Mouse (Mus musculus): ENCODE data around the gene Gm20388.
A peak's percentile ranks its signal among the peaks of the same experiment; 100 is the strongest.

The Gm20388 gene

GRCm38 (mm10) chr8:124265130-124265529, 4354.5 kb downstream of the Gm20388 start:
- DNase-seq (ENCODE audit: low read depth in 2 of 2, low spot score in 2 of 2), result no peak

DNA sequence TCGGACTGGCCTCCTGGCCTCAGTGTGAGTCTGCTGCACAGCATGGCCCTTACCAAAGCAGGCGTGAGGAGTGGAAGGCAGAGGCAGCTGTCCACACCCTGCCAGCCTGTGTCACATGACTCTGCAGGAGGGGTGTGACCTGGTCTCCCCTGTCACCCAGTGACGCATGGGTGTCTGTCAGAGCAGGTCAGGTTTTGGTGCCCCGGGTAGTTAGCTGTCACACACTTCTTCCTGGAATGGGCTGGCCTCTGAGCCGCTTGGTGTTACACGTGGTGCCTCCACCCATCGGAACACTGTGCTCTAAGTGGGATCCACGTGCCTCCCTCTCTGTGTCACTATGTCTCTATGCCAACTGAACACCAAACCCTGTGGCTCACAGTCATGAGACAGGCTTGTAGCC, 4355.2 kb downstream of the Gm20388 start:
- peak; percentile 50 to 55 for DNase-seq (ENCODE audit: low read depth in 2 of 2, low spot score in 2 of 2)

GRCm38 (mm10) chr8:124267206-124267605, 4356.6 kb downstream of the Gm20388 start:
- DNase-seq (ENCODE audit: low read depth in 2 of 2, low spot score in 2 of 2), result no peak

GRCm38 (mm10) chr8:124270504-124270903, 4359.9 kb downstream of the Gm20388 start:
- no peak for DNase-seq (ENCODE audit: low read depth in 2 of 2, low spot score in 2 of 2)

DNA sequence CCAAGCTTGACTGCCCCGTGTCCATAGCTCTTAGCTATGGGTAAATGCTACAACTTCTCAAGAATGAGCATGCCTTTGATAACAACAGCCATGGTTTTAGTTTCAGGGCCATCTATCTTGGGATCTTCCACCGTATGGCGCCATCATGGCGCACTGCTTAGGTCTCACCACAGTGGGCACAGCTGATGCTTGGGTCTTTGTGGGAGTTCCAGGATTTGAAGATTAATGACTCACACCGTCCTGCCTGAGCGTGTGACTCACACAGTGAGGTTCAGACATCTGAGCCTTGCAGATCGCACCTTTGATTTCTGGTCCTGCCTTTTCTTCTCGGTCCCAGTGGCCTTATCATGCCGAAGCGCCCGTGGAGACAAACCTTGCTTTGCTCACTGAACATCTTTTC, 4360.3 kb downstream of the Gm20388 start:
- peak in 1 of 2 experiments; percentile 50 for DNase-seq (ENCODE audit: low read depth in 2 of 2, low spot score in 2 of 2)

DNA sequence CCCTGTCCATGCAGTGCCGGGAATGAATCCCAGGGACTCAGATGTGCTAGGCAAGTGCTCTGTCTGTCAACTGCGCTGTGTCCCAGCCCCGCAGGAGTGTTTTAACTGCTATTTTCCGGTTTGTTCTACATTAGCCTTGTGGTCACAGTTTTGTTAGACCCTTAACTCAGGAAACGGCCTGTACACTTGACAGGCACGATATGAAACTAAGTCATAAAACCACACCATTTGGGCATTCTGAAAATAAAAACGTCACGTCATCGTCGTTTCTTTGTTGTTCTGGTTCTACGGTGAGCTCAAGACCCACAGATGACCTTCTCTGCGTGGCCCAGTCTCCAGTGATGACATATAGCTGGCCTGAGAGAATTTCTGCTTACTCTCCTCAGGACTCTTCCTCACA, 4360.9 kb downstream of the Gm20388 start:
- DNase-seq (ENCODE audit: low read depth in 2 of 2, low spot score in 2 of 2), result no peak

DNA sequence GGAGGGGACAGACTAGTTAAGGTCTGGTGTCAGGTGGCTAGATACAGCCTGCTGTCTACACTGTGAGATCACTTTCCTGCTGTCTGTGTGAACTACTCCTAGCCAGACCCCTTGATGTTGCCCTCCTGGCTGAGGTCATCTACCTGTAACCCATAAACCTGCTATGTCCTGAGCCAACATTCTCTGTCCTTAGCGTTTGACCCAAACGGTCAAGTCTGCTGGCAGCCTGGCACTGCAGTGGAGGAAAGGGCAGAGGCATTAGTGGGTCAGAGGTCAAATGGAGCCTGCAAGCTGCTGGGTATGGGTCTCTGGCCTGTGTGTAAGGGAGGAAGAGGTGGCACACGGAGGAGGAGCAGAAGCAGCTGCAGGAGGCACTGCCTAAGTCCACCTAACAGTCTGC, 4362.2 kb downstream of the Gm20388 start:
- no peak for DNase-seq (ENCODE audit: low read depth in 2 of 2, low spot score in 2 of 2)

GRCm38 (mm10) chr8:124273606-124274218, 4363.1 kb downstream of the Gm20388 start:
- peak; percentile 54 to 68 for DNase-seq (ENCODE audit: low read depth in 2 of 2, low spot score in 2 of 2)

- DNase-seq (ENCODE audit: low read depth in 2 of 2, low spot score in 2 of 2), result peak in 1 of 2 experiments; percentile 63
Observed at GRCm38 (mm10) chr8:124274441-124275120, 4363.9 kb downstream of the Gm20388 start.

DNA sequence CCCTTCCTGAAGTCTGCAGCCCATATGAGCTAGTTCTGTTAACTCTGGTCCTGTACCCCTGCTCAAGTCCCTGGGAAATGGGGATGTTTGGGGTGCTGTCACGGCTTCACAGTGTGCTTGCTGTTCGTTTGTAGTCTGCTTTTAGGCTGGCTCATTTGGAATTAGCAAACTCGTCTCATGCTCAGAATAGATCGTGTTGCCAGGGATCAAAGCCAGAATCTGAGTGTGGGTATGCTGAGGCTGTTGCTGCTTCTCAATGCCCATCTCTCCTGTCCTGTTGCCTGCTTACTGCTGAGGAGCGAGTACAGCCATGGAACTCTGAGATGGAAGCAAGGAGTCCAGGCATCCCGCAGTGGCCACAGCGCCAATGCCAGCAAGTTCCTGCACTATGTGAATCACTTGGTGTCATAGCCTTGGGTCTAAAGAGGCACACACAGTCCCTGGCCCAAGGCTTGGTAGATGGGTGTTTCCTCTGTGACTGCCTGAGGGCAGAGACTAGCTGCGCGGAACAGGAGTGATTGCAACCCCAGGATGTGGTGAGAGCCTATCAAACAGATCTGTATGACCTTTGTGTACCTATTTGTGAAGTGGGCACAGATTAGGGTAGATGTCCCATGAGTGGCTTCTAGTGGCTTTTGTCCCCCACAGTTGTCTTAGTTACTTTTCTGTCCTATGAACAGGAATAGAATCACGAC, 4364.9 kb downstream of the Gm20388 start:
- DNase-seq (ENCODE audit: low read depth in 2 of 2, low spot score in 2 of 2), result peak in 1 of 2 experiments; percentile 41

DNA sequence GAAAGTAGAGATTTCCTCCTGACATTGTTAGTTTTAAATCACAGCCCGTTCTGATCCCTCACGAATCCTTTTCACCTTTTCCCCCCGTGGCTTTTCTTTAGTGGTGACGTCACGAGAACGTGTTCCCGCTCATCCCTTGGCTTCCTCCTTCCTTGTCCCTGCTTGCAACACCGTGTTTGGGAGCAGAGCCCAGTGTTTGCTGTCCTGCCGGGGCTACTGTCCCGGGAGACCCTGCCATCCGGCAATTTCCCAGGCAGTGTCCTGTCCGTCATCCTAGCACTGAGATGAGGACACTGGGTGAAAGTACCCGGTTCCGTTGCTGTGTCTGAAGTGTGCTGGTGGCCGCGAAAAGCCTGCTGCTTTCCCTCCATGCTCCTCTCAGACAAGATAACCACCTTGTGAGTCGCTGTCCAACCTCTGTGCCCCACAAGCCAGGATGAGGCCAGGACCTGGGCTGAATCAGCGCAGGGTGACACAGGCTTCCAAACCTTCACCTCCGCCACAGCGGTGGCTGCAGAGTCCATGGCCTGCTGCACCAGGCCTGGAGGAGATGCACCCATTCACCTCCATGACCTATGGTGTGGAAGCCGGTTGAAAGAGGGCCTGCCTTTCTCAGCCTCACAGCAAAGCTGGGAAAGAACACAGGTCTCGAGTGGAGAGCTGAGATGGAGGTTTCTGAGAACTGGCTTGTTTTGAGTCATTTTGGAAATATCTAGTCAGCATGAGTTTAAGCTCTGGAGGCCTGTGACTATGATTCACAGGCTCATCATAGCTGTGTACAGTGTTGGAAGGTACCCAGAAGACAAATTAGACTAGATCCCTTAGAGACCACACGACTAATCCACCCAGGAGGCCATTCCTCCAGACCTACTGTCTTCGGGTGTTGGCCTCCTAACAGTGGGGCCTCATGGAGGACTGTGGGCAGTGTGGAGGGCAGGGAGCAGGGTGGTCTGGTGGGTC, 4367.6 kb downstream of the Gm20388 start:
- no peak for DNase-seq (ENCODE audit: low read depth in 2 of 2, low spot score in 2 of 2)

DNA sequence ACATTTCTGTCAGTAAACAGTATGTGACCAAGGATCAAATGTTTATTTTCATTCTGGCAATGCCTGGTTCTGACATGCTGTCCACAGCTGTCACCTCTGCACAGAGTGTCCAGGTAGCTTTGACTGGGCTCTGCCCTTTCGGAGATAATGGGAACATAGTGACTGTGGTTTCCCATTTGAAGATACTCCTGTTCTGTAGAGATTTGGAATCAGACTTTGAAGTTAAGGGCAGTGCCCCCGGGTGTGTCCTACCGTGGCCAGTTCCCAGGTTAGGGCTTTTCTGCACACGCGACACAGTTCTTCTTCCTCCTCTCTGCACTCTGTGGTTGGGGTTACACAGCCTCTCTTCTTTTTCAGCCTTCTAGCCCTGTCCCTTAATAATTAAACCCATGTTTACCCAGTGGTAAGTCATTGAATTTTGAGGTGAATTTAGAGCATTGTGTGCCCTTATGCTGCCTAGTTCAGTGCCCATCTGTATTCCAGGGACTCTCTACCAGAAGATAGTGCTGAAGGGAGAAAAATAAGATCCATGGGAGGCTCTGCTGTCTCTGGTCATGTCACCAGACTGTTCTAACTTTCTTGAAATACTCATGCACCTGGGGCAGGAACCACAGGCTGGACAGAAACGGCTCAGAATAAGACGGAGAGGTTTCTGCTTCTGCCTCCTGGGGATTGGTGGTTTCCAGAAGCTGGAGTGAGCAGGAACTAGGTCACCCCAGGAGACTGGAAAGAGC, 4368.5 kb downstream of the Gm20388 start:
- no peak for DNase-seq (ENCODE audit: low read depth in 2 of 2, low spot score in 2 of 2)

GRCm38 (mm10) chr8:124279690-124279985, 4369.0 kb downstream of the Gm20388 start:
- DNase-seq (ENCODE audit: low read depth in 2 of 2, low spot score in 2 of 2), result no peak

DNA sequence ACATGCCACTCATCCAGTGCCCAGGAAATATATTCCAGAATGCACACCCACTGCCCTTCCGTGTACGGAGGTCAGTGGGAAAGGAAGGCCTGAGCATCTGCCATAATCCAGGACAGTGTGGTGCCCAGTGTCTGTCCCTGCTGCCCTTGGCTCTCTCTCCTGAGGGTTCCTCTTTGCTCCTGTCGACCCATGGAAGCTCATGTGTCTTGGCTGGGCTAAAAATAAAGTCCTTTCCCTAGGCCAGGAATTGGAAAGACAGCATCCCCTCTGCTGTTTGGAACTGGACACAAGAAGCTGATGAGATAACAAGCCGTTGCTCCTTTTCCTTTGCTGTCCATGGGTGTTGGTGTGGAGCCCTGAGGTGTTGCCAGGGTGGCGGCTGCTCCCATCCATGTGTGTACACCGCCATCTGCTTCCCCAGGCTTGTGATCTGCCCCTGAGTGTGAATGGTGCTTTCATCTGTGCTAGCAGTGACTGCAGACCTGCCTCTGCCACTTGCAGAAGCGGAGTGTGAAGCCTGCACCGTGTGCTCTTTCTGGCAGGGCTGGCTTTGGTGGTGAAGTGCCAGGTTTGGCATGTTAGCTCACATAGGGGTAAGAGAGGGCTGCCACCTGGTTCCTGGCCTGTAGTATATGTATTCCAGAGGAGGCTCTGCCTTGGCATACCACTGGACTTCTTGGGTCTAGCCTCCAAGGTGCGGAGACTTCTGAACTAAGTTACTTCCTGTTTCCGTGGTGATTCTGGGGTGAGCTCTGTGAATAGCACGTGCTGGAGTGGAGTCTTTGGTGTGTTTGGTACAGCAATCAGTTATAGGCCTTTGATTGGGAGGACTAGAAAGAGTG, 4371.3 kb downstream of the Gm20388 start:
- no peak for DNase-seq (ENCODE audit: low read depth in 2 of 2, low spot score in 2 of 2)

DNA sequence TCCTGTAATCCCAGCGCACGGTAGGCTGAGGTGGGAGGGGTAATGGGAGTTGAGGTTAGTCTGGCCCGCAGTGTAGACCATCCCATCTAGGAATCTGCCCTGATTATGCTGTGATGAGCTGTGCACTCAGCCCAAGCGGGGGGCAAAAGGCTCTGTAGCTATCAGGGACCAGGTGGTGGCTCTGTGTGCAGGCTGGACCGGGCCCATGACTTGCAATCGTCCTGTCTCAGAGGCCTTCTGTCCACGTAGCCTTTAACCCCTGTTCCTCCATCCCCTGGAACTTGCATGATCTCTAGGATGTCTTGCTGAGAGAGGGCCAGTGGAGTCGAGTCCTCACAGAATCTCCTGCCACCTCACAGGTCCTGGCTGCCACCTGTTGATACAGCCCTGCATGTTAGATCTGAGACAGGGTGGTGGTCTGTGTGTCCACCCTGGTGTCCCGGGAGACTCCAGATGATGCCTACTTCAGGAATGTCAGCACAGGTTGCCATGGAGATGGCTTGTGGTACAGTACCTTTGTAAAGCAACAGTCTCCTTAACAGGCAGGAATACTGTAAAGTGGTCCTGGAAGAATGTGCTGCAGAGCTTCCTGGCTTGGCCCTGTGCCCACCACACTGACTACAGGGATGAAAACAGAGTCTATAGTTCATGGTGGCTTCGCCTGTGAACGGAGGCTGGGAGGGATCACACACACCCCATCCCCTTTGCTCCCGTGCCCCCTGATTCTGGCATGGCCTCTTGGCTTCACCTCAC, 4372.4 kb downstream of the Gm20388 start:
- DNase-seq (ENCODE audit: low read depth in 2 of 2, low spot score in 2 of 2), result no peak

GRCm38 (mm10) chr8:124283644-124284332, 4373.1 kb downstream of the Gm20388 start:
- peak in 1 of 2 experiments; percentile 28 for DNase-seq (ENCODE audit: low read depth in 2 of 2, low spot score in 2 of 2)

- DNase-seq (ENCODE audit: low read depth in 2 of 2, low spot score in 2 of 2), result no peak
Observed at GRCm38 (mm10) chr8:124284333-124284711, 4373.7 kb downstream of the Gm20388 start.

- DNase-seq (ENCODE audit: low read depth in 2 of 2, low spot score in 2 of 2), result no peak
Observed at GRCm38 (mm10) chr8:124284984-124285576, 4374.4 kb downstream of the Gm20388 start.
